Mouse (Mus musculus) heart, postnatal 14 days (tissue): ENCODE results near the gene Rrnad1. TPM values are rescaled to one million over a fixed set of nuclear protein-coding genes. Genes with fewer than 3 reads are reported as not detected.
"Not testable (repeated sequence)": the region's sequence is repeated elsewhere in the genome, so short reads cannot be mapped to it uniquely, and the experiment has no call there.

ENCODE experiments used
- DNase-seq, 2 experiments: peaks; one replicate each; pipeline ENCODE4 v3.0.0; 2021 to 2022
- intact Hi-C: fragments of 180-260 bp; cut with DNase I; formaldehyde crosslinking; loops from one replicate; pipeline ENCODE4 v1.15.1; 2025
- total RNA-seq, 2 experiments: library from RNA; stranded (reverse); gene quantifications; 2 replicates each; pipeline ENCODE4 v1.2.3; 2021

Gene Rrnad1
- total RNA-seq, 2 experiments from 2014 or later = 6.9 to 8.5 TPM

DNA sequence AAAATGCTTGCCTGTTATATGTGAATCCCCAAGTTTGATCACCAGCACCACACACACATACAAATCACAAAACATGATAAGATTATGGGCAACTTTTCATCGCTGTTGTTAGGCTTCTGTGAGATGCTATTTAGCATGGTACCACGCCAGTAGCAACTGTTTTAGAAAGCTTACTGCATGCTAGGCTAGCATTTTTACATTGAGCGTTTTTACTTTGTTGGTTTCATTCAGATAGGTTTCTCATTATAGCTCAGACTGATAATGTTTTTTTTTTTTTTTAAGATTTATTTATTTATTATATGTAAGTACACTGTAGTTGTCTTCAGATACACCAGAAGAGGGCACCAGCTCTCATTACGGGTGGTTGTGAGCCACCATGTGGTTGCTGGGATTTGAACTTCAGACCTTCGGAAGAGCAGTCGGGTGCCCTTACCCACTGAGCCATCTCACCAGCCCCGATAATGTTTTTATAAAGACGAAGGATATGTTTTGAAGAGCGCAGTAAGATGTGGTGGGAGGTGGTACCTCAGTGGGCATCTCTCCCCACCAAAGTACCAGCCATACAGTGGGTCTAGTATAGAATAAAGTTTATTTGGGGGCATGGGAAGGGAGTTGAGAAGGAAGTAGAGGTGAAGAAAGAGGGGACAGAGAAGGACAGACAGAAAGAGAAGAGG lies 10.1 kb downstream of the Rrnad1 start:
- intact Hi-C loops = no loop called here

DNA sequence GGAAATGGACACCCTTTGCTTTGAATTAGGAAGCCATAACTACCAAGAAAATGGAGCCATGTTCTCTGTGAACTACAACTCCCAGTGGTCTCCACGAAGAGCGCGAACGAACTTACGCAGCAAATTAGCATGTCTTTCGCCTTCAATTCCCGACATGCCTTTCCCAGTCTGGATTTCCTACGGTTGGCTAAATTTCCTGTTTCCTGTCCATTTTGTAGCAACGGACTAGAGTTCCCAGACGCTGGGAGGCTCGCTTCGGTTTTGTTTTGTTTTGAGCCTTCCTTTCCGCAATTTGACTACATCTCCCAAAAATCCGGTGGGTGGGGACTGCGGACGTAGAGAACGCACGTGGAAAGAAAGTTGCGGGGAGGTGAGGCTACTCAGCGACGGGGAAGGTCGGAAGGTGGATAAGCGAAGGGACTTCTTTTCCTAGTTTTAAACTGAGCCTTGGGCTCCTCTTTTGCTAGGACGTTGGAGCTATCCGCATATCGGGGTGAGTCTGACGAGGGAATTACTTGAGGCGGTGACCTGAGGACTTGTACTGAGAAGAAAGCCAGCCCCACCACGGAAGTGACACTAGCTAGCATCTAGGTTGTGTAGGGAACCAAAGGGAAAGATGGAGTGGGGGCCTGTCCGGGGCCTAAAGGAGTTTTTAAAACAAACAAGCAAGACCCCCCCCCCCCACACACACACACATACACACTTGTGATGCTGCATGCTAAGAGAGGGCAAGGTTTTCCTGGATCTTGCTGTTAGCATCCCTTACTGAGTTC lies 11.0 kb downstream of the Rrnad1 start, which contains the start of gene Mrpl24:
TSS of gene Mrpl24 (plus strand) at position 171 of the 773 bp plus-strand sequence.
- intact Hi-C loops = no loop called here
- DNase-seq = peak; percentile 69 to 75

More for the DNA sequence above, 10.1 kb downstream of the Rrnad1 start:
- no peak for DNase-seq

DNA sequence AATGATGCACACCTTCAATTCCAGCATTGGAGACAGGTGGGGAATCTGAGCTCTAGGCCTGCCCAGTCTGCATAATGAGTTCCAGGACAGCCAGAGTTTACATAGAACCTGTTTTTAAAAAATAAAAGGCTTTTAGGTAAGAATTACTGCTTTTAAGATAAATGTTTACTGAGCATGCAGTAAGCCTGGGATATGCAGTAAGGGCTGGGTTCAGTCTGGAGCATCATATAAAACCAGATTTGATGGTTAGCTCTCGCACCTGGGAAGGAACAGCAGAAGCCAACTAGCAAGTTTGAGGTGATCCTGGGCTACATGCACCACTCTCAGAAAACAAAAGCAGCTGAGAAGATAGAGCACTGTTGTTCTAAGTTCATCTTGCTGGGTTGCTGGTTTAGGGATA lies 12.0 kb downstream of the Rrnad1 start:
- intact Hi-C loops = no loop called here
- no peak for DNase-seq

DNA sequence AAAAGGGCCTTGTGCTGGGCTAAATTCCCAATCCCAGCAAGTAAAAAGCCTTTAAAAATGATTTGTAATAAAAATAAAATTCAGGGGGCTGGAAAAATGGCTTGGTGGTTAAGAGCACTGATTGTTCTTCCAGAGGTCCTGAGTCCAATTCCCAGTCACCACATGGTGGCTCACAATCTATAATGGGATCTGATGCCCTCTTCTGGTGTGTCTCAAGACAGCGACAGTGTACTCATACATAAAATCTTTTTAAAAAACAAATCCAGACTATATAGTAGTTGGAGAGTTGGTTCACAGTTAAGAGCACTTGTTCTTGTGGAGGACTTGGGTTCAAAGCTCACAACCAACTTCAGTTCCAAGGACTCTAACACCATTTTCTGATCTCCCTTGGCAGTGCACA lies 13.5 kb downstream of the Rrnad1 start:
- no peak for DNase-seq
- intact Hi-C loops = no loop called here

DNA sequence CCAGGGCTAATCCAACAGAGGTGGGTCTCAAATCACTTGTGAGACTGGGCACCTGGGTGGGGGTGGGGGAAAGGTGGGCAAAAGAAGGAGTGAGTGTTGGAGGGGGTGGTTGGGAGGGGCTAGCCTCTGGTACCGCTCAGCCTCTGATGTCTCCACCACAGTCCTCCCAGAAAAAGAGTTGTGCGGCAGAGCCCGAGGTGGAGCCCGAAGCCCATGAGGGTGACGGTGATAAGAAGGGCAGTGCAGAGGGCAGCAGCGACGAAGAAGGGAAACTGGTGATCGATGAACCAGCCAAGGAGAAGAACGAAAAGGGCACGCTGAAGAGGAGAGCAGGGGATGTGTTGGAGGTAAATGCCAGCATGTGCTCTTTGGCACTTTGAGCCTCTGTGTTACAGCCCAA lies 16.6 kb downstream of the Rrnad1 start:
- no peak for DNase-seq
- intact Hi-C loops = no loop called here

DNA sequence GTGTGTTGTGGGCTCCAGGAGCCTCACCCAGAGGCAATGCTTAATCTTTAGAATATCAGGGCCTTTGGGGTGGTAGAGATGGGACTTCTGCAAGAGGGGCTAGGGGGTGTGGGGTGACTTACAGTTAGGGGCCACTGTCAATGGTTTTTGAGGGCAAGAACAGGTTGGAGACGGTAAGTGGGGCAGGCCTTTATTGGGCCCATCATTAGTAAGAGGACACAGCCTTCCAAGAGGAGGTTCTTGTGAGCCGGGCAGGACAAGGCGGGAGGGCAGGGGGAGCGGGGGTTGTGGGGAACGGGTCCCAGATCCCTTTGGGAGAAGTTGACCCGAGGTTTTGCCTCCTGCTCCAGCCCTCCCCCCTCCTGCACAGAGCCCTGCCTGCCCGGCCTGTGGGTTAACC lies 17.0 kb downstream of the Rrnad1 start:
- DNase-seq = no peak
- intact Hi-C loops = no loop called here

DNA sequence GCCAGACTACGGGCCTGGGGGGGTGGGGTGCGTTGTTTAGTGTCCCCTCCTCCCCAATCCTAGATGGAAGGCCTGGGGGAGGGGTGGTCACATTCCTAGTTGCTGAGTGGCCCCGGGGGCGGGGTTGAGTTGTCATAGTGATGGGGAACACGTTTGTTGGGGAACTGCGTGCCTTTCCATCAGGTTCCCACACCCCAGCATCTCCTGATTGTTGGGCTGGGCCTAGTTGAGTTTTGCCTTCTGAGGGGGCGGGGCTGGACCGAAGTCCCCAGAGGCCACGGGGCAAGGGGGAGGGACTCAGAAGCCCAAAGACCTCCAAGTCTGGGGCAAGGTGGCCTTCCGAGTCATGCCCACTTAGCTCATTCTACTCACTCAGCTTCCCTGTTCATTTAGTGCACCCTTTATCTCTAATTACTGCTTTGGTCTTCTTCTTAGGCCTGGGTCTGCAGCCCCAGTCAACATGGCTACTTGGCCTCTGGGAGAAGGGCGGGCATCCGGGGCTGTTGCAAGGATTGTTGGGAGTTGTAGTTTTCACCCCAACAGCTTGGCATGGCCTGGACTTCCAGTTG lies 19.9 kb downstream of the Rrnad1 start:
- intact Hi-C loops = no loop called here
- peak; percentile 78 to 84 for DNase-seq

DNA sequence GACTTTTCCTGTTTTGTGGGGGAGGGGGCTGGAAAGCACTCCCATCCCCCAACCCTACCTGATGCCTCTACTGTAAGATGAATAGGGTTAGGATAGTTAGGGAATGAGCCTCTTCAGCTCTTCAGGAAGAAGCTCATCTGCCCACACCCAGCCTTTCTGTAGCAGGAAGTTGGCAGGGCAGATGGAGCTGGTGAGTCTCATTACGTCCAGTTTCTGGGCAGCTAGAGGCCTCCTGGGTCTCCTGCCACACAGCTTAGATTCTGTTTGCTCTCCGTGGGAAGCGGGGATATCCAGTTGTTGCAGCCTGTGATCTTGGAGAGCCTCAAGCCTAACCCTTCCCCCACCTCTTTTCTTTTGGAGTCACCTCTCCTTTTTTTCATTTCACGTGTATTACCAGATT lies 20.6 kb downstream of the Rrnad1 start:
- intact Hi-C loops = no loop called here
- no peak for DNase-seq

DNA sequence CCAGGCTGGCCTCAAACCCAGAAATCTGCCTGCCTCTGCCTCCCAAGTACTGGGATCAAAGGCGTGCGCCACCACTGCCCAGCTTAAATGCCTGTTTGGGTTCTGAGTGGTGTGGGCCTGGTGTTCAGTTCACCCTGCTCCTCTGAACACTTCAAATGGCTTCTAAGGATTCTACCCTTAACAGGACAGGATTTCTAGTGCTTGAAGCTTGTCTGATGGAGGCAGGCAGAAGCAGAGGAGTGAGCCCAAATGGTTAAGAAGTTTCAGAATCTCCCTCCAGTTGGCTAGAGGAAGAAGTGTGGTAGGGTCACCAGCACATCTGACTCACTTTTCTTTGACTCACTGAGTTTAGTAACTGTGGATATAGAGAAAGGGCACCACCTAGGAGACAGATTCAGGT lies 21.1 kb downstream of the Rrnad1 start:
- no peak for DNase-seq
- intact Hi-C loops = no loop called here

DNA sequence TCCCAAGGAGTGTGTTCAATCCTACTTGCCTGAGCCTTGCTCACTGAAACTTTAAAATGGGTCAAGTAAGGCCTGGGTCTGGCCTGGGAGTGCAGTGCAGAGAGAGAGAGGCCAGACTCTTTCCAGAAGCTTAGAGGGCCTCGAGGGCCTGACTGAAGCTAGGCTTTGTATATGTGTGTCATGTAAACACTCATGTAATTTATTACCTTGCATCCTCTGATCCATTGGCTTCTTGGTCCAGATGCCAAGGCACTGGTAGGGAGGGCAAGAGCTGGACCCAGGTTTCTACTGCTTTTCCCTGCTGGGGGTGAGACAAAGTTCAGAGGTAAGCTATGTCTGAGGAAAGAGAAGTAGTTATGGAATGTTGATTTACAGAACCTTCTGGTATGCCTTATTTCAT lies 22.6 kb downstream of the Rrnad1 start:
- DNase-seq = no peak
- intact Hi-C loops = no loop called here

DNA sequence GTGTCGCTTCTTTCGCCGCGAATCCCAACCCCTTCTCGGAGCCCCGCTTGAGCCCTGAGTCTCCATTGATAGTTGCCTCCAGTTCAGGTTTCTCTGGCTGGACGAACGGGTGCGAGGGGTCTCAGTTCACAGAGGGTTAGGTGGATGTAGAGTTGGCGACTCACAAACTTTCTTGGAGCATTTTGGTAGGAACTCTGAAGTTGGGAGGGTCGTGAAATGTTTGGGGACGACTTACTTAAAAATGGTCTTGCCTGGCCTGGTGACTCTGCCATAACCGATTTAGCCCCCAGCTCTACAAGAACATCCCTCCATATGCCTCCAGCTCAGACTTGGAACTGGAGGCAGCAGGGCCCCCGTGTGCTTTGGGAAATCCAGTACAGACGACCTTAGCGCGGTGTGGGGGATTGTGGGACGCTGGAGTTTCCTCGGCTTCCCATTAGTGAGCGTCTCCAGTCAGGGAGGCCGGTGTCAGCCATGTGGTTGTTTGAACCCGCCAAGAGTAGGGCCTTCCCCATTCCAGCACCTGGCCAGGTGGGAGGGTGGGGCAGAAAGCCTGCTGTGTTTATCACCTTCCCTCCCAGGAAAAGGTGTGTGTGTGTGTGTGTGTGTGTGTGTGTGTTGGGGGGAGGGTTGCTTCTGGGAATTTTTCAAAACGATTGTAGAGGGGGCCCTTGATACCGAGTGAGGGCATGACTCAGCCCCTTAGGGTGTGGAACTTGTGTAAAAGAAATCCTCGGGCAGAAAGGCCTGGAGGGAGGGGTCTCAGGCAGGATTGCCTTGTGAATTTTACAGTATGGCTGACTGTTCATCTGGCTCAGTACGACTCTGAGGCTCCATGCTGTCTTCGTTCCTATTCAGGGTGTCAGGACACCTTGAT lies 23.3 kb downstream of the Rrnad1 start:
- DNase-seq = peak; percentile 33 to 38
- intact Hi-C loops = loop anchor here (1.0 kb wide), 1 partner anchor 21 kb away; no protein-coding TSS in a partner anchor

DNA sequence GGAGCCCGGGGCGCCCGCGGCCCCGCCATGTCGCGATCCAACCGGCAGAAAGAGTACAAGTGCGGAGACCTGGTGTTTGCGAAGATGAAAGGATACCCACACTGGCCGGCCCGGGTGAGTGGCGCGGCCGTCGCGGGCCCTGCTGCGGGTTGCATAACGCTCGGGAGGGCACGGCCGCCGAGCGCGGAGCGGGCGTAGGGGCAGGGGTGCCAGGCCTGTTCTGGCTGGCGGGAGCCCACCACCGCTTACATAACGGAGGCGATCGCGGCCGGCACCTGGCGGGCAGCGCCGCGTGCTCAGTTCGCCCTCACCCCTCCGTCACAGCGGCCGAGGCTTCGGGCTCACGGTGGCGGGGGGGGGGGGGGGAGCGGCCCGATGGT lies 23.9 kb downstream of the Rrnad1 start:
- intact Hi-C loops = loop anchor here (1.0 kb wide), 1 partner anchor 20 kb away; no protein-coding TSS in a partner anchor

DNA sequence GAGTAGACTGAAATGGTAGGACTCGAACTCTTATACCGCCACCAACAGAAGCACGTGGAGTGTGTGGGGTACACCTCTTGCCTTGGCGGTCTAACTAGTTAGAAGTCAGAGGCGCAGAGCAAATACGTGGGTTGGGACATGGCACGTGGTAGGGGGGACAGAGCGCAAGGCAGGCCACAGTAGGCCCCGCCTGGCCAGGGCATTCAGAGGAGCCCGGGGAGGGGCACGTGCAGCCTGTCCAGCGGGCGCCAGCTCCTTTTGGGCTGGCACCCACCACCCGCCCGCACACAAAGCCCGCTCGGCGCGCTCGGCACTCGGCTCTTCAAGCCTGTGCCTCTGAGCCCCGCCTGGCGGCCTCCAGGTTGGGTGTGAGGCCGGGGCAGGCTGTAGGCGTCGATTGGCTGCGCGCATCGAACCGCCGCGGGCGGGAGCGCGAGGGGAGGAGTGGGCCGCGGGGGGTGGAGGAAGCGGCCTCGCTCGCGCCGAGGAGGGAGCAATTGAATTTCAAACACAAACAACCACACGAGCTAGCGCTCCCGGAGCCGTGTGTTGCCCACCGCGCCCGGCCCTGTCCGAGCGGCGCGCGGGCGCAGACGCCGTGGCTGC lies 24.5 kb downstream of the Rrnad1 start, which contains the start of gene Hdgf:
TSS of gene Hdgf (plus strand) at position 442 of the 606 bp plus-strand sequence.
- peak; percentile 93 to 96 for DNase-seq
- intact Hi-C loops = loop anchor here (1.0 kb wide), 1 partner anchor 20 kb away; no protein-coding TSS in a partner anchor

More for the DNA sequence above, 23.9 kb downstream of the Rrnad1 start:
- peak; percentile 68 to 69 for DNase-seq

DNA sequence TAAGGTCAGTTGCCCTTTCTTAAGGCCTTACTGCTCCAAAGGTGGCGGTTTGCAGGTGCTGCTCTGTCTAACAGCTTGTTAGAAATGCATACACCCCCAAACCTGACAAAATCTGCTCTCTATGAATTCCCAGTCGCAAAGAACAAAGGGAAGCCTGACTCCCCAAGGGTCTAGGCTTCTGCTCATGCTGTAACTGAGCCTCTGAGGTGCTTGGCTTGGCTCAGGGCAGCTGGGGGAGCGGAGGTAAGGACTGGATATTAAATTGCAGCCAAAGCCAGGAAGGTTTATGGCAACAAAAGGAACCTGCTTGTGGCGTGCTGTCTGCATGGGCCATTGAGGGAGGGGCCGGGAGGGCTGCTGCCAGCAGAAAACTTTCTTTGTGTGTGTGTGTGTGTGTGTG lies 26.7 kb downstream of the Rrnad1 start:
- no peak for DNase-seq
- intact Hi-C loops = no loop called here

DNA sequence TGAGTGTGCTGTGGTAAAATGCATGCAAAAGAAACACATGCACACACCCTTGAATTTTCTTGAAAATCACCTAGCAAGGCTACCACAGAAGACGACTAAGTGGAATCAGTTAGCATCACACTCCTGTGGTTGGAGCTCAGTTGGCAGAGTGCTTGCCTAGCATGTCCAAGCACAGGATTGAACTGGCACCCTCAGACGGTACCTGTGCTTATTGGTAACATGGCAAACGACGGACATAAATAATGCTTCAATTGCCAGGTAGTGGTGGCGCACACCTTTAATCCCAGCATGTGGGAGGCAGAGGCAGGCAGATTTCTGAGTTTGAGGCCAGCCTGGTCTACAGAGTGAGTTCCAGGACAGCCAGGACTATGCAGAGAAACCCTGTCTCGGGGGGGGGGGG lies 28.6 kb downstream of the Rrnad1 start:
- DNase-seq, intact Hi-C loops: not testable (repeated sequence)

DNA sequence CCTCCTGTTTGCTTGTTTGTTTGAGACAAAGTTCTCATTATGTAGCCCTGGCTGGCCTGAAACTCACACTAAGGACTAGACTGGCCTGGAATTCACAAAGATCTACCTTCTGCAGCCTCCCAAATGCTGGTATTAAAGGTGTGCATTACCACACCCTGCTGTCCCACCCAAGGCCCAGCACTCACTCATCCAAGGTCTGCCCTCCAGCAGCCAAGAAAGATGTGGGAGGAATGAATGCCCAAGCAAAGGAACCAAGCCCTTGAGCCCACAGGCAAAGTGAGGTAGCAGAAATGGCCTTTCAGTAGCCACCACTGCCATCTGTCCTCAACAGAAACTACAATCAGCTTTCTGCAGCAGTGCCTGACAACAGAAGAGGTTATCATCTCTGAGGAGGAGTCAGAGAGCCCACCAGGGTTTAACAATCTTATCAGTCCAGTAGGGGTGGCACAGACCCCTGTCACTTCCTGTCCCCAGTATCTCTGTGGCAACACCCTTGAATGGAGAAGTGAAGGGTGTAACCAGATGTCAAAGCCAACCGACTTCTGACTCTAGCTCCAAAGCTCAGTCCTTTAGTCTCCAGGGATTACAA lies 29.4 kb downstream of the Rrnad1 start:
- no peak for DNase-seq
- intact Hi-C loops = no loop called here

DNA sequence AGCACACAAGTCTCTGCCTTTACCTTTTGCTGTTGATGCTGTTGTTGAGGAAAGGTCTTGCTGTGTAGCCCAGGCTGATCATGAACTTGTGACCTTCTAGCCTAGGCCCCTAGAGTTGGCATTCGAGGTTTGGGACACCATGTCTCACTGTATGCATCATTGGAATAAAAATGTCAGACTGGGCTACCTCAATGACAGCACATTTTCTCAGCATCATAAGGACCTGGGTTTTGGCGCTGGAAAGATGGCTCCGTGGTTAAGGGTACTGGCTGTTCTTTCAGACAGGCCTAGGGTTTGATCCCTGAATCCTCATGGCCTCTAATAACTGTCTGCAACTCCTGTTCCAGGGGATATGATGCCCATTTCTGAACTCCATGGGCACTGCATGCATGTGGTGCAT lies 30.7 kb downstream of the Rrnad1 start:
- intact Hi-C loops = no loop called here
- no peak for DNase-seq

DNA sequence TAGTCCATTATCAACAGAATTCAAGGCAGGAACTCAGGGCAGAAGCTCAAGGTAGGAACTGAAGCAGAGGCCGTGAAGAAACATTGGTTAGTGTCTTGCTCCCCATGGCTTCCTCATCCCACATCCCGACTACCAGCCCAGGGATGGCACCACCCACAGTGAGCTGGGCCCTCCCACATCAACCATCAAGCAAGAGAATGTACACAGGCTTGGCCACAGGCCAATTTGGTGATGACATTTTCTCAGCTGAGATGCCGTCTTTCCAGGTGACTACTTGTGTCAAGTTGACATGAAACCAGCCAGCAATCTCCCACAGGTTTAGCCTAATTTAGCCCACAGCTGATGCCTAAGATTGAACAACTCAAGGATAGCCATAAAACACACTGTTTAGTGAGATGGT lies 31.3 kb downstream of the Rrnad1 start:
- intact Hi-C loops = no loop called here

DNA sequence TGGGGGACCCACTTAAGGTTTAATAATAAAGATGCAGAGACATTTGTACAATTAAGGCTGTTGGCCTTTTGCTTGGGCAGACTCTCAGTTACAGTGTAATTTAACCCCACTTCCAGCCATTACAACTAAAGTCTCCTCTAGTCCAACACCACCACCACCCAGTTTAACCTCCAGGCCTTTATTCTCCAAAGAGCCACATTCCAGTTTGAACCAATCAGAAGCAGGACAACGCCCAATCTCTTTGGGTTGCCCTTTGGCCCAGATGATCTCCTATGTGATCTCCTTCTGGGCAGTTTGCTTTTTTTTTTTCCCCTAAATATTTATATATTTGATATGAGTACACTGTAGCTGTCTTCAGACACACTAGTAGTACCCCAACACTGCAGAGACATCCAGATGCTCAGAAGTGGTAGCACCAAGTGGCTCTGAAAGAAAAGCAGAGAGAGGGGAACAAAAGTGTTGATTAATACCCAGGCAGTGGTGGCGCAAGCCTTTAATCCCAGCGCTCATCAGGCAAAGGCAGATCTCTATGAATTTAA lies 37.1 kb downstream of the Rrnad1 start:
- DNase-seq = no peak
- intact Hi-C loops = no loop called here

More for the DNA sequence above, 31.3 kb downstream of the Rrnad1 start:
- DNase-seq = no peak
